Mouse (Mus musculus): ENCODE results near the gene Rb1.

The Rb1 gene

DNA sequence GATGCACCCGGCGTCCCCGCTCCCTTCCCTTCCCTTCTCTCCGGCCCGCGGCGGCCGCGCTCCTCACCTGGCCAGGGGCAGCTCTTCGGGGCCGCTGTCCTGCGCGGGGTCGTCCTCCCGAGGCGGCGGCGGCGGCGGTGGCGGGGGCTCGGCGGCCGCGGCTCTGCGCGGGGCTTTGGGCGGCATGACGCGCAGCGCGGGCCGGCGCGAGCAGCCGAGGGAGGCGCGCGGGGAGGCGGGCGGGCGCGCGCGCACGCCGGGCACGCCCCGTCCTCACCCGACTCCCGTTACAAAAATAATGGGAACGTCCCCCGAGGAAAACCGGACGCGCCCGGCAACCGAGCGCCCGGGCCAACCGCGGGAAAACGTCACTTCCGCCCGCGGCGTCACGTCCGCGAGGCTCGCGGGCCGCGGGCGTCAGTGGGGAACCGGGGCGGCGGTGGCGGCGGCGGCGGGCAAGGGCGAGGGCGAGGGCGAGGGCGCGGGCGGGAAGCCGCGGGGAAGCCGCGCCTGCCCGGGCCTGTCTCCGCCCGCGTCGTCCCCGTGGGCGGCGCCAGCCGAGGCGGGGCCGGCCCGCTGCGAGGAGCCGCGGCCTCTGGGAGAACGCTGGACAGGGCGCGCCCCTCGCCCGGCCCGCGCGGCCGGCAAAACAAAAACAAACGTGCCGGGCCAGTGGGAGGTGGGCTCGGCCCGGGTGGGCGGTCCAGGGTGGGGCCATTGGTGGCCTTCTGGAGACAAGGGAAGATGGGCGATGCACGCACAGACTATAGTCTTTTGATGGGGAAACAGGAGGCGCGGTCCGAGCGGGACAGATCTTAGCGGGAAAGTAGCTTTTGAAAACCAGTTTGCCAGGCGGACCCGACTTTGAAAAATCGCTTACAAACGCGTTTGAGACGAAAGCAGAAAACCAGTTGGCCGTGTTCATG is at the start of gene Rb1:
TSS of gene Rb1 (minus strand) at position 367 of the 926 bp plus-strand sequence.
- peak; percentile 44 to 58 for DNase-seq (ENCODE audit: low spot score in 2 of 2)

DNA sequence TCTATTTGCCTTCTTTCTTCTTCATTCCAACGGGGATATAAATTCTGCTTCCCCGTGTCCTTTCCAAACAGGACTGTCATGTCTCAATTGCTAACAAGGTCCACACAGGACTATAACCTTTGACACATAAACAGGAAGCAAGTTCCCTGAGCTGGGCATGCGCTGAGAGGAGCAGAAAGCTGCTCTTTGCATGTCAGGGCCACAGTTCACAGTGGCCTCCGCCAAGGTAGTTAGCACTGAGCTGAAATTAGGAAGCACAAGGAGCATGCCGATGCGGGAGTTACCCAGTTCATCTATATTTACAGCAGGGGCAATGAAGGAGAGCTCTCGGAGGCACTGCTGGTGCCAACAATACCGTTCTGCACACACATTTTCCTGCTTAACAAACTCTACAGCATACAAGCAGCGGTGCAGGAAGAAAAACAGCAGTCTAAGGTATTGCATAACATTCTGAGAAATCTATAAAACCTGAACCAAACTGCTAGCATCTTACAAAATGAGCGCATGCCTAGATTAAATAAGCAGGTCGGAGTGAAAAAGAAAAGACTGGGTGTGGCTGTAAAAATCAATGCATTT is 48.8 kb upstream of the Rb1 start:
- no peak for DNase-seq (ENCODE audit: low spot score in 2 of 2)

DNA sequence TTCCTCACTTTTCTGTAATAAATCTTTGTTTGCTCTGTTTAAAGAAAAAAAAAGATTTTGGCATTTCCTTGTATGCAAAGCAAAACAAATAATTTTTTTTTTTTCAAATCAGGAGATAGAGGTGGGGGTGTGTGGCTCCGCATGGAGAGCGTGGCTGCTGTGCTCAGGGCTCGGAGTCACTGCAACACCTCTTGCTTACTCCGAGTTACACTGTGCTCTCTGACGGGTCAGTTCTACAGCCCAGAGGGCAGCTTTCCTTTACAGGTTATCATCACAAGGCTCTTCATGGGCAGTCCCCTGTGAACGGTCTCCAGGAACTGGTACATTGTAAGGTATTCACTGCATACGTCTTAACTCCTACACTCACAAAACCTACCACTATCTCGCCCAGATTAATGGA is 48.0 kb upstream of the Rb1 start:
- DNase-seq (ENCODE audit: low spot score in 2 of 2): no peak

DNA sequence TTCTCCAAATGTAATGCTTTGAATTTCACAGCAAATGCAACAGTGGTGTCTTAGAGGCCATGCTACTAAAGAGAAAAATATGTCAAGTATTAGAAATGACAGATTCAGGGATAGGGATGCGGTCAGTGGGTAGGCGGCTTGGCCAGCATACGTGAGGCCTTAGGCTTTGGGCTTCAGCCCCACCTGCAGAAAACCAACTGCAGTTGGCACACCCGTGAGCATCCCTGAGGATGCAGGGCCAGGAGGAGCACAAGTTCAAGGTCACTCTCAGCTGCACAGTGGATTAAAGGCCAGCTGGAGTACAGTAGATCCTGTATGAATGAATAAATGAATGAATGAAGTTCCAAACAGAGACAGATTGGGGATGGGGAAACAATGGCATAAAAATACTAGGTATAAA is 47.4 kb upstream of the Rb1 start:
- no peak for DNase-seq (ENCODE audit: low spot score in 2 of 2)

DNA sequence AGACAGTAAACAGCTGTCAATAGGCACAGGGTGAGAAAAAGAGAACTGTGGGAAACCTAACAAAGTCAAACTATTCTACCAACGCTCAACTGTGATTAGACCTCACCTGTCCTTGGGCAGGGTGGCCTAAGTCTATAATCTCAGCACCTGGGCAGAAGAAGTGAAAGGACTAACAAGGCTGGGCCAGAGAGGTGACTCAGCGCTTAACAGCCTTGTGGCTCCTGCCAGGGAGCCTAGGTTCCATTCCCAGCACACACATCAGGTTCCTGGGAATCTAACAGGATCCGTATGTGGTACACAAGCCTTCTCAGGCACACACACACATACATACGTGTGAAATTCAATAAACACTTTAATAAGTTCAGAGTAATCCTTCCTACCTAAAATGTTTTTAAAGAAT is 46.0 kb upstream of the Rb1 start:
- DNase-seq (ENCODE audit: low spot score in 2 of 2): no peak

DNA sequence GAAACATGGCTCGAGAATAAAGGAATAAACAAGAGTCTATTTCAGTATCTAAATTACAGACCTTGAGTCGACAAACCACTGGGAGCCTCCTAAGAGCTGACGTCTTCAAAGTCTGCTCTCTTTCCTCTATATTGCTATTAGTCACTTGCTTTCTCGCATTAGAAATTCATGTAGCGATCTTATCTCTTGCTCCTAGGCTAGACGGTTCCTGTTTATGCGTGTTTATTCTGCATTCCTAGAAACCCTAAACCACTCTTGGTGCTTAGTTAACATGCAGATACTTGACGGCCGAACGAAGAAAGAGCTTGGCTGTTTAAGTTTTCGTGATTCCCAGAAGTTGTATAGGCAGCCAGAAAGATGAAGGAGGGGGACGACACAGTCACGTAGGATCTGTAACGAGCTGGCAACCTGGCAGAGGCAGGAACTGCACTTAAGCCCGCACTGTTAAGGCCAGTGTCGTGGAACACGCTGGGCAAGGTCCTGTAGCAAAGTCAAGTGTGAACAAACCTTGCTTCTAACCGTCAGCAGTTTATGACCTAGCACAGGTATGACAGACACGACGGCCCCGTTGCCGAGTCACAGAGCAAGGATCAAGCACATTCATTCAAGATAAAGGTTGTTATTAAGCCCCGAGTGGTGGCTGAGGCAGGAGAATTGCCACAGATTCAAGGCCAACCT is 45.2 kb upstream of the Rb1 start:
- DNase-seq (ENCODE audit: low spot score in 2 of 2): no peak

DNA sequence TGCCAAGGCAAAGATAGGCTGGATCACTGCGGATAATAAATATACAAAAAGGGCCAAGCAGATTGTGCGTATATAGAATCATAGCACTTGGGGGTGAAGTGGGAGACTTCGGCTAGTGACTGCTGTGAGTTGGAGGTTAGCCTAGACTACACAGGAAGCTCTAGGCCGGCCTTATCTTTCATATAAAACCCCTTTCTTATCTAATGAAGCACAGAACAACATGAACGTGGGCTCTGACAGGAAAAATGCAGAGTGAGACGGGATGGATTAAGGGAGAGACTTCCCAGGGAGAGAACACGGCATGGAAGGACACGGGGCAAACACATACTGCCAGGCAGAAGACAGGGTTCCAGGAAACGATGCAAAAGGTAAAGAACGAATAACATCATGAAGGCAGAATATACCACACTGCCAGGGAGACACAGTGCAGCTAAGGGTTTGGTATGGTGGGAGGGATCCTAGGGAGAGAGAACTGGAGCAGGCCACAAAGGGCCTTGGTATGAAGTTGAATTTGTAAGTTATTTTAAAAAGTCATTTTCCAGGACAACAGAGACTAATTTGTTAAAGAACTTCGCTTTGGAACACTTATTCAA is 44.6 kb upstream of the Rb1 start:
- no peak for DNase-seq (ENCODE audit: low spot score in 2 of 2)

DNA sequence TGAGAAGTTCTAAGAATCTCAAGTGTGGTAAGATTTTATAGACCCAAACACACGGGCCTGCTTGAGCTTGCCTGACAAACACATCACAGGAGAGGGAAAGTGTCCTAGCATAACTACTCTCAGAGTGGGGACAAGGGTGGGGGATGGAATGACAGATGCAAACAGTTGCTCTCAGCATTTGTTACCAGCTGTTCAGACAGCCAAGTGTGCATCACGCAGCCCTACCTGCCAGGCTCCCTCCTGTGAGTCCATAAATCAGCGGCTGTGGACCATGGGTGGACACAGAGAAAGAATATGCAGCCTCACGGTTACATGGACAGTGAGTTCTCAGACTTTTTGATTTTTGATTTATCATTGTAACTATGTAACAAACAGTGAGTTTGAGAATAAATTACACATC is 44.0 kb upstream of the Rb1 start:
- DNase-seq (ENCODE audit: low spot score in 2 of 2): no peak

DNA sequence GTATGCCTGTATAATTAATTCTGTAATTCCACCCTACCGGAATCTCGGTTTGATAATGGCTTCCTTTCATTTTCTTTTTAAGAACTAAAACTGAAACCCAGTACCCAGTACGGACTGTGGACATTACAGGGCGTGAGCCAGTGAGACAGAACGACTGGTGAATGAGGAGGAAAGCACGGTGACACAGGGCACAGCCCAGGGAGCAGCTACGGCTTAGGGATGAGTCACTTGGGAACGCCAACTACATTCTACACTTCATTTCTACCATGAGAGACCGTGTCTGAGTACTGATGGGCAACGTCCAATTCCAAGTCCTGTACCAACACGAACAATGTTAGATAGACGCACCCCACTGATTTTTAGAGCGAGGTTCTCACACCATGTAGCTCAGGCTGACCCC is 43.3 kb upstream of the Rb1 start:
- no peak for DNase-seq (ENCODE audit: low spot score in 2 of 2)

DNA sequence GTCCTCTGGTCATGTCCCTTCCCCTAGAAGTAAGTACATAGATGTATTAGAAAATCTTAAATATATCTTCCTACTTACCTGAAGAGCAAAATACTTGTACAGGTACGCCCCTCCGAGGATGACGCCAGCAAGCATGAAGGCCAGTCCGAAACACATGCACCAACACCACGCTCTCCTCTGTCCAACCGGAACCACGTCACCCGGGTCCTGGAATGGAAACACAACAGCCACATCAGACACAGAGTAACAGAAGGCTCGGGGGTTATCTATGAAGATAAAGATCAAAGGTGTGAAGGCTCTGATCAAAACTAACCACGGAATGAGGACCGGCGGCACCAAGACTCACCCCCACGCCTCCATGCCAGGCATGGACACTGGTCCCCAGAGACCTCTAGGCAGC is 42.6 kb upstream of the Rb1 start:
- no peak for DNase-seq (ENCODE audit: low spot score in 2 of 2)

DNA sequence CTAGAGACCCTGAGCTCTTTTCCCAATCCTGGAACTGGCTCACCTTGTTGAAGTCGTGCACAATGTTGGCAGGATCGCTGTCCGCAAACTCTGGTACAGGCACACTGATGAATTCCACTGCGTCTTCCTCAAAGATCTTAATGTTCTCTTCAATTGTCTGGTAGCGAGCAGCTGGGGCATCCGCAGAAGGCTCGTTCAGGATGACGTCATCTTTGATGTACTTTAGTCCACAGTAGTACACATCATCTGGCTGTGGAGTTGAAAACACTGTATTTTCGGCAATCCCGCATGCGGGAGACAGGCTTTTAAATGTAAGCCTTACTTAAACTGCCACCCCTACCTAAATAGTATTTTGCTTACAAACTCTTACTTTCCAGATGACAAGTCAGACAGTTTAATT is 40.7 kb upstream of the Rb1 start:
- no peak for DNase-seq (ENCODE audit: low spot score in 2 of 2)

DNA sequence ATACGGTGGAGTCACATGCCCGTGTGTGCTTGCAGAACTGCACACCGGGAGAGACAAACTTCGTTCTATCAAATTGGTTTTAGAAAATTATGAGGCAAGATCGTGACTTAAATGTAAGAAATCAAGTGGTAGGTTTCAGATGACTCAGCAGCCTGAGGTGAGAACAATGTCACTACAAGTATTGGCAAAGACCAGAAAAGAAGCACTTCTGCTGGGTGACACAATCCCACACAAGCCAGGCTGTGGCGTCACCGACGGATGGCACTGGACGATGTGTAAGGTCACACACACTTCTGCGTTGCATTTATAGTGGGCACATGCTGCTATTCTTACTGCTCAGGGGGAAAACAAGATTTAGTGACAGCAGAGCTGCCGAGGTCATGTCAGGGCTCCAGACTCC is 38.2 kb upstream of the Rb1 start:
- no peak for DNase-seq (ENCODE audit: low spot score in 2 of 2)

DNA sequence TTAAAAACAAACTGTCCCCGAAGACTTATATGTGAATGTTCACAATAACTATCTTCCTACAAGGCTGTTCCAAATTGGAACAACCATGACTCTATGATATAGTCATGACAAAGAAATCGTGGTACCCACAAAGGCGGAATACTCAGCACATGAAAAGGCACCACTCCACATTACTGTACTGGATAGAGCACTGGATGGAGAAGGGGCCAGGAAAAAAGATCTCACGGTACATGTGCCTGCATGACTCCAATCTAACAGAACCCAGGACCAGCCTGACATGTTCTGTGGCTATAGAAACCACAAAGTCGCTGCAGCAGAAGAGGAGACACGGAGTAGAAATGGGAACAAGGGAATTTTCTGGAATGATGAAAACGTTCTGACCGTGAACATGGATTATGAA is 29.1 kb upstream of the Rb1 start:
- no peak for DNase-seq (ENCODE audit: low spot score in 2 of 2)

DNA sequence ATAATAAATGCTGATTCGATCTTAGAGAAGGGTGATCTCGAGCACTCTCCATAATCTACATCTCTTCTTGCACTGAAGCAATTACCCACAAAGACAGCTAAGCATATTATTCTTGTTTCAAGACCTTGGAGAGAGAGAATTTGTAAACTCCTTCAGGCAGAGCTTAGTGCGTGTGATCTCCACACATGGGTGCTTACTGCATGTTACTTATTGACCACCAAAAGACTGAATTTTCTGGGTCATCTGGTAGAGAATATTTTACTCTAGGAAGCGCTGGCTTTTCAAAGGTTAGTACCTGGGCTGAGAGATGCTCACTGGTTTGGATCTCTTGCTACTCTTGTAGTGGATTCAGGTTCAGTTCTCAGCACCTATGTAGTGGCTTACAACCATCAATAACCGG is 25.5 kb upstream of the Rb1 start:
- no peak for DNase-seq (ENCODE audit: low spot score in 2 of 2)

DNA sequence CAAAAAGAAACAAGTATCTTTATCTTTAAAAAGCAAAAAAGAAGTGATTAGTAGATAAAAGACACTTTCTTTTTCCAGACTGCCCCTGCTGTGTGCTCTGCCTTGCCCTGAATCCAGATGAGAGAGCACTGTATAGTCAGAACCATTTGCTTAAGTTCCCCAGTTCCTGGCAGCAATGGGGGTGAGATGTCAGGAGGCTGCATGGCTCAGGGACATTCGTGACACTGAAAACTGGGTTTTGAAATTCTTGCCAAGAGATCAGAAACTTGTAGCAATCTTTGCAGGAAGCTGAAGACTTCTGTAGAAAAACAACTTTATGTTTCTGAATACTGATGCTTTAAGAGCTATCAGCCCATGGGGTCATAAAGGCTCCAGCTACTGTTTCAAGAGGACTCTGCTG is 24.4 kb upstream of the Rb1 start:
- DNase-seq (ENCODE audit: low spot score in 2 of 2): no peak

DNA sequence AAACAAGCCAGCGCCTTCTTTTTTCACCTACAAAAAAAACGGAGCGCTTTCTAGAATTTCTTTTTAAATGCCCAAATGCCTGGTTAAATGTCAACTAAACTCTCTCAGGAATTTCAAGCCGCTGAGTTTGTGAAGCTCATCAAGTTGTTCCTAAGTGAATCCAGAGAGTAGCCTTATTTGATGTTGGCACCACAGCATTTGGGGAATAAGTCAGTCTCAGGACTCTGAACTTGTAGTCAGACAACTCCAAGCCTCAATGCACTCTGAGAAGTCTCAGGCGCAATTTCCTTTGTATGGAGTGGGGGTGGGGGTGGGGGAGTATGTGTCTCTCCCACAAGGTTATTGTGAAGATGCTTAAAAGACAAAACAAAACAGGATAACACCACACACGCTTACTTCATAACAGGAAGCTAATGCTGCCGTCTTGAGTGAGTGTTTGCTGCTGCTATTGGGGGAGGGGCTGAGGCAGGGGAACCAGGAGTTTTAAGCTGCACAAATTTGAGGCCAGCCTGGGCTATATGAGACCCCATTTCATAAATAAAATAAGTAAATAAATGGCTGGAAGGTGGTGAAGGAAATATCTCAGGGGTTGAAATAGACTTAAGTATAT is 23.5 kb upstream of the Rb1 start:
- no peak for DNase-seq (ENCODE audit: low spot score in 2 of 2)

DNA sequence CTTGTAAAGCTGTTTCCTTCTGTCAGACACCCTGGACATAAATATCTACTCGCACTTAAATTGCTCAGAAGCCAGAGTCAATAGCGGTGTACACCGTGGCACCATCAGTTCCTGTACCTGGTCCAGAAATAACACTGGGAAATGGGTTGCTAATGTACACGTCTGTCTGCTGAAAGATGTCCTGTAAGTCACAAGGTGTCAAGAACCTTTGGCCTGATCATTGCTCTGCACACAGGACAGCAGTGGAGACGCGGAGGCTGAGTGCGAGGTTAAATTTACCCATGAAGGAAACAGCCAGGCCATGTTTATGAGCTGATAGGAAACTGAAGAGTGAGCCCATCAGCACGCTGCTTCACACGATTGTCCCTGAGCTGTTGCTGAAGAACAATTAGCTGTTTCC is 21.7 kb upstream of the Rb1 start:
- DNase-seq (ENCODE audit: low spot score in 2 of 2): no peak

DNA sequence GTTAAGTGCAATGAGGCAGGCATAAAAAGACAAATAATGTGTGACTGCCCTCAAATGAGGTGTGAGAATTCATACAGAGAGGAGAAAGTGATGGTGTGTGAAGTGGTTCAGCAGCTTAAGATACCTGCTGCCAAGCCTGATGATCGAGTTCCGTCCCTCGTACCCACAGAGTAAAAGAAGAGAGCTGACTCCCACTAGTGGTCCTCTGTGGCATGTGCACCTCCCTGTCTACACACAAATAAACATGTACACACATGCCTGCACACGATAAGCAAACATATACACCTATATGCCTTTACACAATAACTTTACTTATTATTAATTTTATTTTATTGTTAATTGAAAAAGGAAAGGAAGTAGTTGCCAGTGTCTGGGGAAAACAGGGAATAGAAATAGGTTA is 20.0 kb upstream of the Rb1 start:
- no peak for DNase-seq (ENCODE audit: low spot score in 2 of 2)

DNA sequence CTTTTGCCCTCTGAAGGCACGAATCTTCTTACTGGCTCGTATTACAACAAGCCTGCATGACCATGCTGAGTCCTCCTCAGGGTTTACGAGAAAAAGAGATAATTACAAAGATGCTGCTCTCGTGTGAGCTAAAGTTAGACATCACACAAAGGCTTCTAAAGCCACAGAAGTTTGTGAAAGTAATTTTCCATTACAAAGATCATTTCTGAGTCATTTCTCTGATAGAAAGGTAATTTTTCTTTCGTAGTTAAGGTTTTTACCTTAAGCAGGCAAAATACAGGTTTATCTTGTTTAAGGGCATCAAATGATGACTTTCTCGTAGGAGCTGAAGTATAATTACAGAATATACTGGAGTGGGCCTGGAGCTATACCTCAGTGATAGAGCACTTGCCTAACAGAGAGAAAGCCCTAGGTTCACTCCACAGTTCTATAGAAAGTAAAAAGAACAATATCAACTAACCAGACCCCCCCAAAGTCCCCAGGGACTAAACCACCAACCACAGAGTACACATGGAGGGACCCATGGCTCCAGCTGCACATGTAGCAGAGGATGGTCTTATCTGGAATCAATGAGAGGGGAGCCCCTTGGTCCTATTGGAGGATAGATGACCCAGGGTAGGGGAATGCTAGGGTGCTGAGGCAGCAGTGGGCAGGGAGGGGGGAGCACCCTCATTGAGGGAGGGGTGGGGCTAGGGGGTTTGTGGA is 14.6 kb upstream of the Rb1 start:
- DNase-seq (ENCODE audit: low spot score in 2 of 2): no peak

DNA sequence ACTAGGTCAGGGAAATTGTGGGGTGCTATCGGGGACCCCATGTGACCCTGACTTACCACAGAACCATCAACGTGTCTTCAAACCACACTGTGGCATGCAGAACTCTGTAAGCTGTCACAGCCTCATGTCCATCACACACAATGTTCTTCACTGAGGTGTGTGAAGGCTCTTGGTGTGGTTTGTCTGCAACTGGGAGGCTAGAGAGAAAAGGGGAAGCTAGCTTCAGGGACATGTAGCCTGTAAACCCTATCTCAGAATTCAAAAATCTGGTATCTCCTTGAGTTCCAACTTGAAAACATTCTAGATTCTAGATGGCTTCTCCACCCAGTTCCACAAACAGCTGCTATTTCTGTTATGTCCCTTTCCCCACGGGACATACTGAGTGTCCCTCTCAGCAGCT is 14.0 kb upstream of the Rb1 start:
- no peak for DNase-seq (ENCODE audit: low spot score in 2 of 2)

DNA sequence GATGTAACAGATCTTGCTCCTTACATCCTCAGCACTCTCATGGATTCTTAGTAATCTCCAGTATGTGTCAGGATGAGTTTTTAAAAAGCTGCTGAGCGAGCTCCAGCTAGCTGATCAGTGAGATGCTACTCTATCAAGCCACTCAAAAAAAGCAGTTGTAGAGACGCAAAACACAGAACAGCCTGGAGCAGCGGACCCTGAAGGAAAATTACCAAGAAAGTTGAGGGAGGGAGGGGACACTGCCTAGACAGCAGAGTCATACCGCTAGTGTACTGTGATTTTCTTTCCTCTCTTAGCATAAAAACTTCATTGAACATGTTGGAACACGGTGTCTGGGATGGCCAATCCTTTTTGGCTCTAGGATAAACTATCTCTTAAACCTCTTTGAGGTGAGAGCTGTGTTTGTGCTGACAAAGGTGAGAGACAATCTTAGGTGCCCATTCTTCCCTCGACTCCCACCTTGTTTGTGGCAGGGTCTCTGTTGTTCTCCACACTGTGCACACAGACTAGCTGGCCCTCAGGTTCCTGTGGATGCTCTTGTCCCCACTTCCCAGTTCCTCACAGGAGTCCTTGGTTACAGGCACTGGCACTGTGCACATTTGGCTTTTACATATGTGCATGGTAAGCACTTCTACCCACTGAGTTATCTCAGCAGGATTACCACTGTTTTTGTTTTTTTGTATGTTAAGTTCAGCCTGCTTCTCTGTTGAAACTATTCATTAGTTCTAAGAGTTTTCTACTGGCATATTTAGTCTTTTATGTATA is 10.9 kb upstream of the Rb1 start:
- DNase-seq (ENCODE audit: low spot score in 2 of 2): no peak

All from frontal cortex, postnatal 14 days (tissue).